9 mouse cellular contexts compared by ENCODE assay signal in the genomic region with DNA sequence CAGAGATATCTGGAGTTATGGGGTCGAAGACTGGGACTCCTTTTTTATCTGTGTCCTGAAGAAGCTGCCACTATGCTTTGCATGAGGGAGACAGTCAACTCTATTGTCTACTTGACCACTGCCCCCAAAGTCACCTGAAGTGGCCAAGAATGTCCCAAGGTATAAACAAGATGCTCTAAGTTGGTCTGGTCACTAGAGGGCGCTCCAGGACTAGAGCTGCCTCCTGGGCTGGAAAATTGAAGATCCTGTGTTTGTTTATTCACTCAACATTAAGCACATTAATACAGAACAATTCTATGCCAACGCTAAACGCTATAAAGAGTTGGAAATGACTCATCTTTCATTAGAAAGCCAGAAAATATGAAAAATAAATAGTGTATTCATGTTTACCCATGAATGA. TPM values are rescaled to one million over a fixed set of nuclear protein-coding genes. Genes with fewer than 3 reads are reported as not detected.
DNase-seq lines count a peak whose midpoint lies in the region; ATAC-seq and TF ChIP-seq lines count a peak whose summit lies in the region.
"Had no signal": no experiment of that assay in that cellular context is flagged by ENCODE, and none has a peak within 500 bp of the region (broad histone marks: within the 10 kb centered on the region; RNA-seq: fewer than 3 reads in every experiment).

No protein-coding gene starts in this region.

- CTCF ChIA-PET in Patski (lab: Charles Lee), result interaction anchor here (0.8 to 1.9 kb wide), 14 partner anchors 9 to 1424 kb away, joined by 3 to 9 read pairs (median 4); partner anchors contain the start of gene A630076J17Rik

- WGBS in forebrain, embryonic 10.5 days, result 17% methylated on average over 4 of the region's 4 CpGs
- 10% methylated on average over 4 of the region's 4 CpGs for WGBS in forebrain, embryonic 13.5 days

- intact Hi-C loops in gastrocnemius, postnatal 36 days (cut with DNase I), result loop anchor here (10.0 kb wide), 1 partner anchor 259 kb away; no protein-coding TSS in a partner anchor

- no peak for ATAC-seq in forebrain, embryonic 13.5 days
- no peak for ATAC-seq in Patski

- no peaks in the 10 kb centered on the region for H3K9me3 ChIP-seq in forebrain, embryonic 10.5 days
- no peaks in the 10 kb centered on the region for H3K9me3 ChIP-seq in forebrain, embryonic 13.5 days (replicated peaks)
- H3K9me3 ChIP-seq: lung, embryonic 15.5 days had no signal

- H3K27ac ChIP-seq in forebrain, embryonic 10.5 days, result no peak overlapping the region
- H3K27ac ChIP-seq in forebrain, embryonic 13.5 days, result no peak overlapping the region
- peak overlapping the region; percentile 43; the same call in 1 of the 2 replicates for H3K27ac ChIP-seq in layer of hippocampus, adult 2 months
- H3K27ac ChIP-seq: lung, embryonic 15.5 days had no signal

- no peak overlapping the region for H3K4me3 ChIP-seq in forebrain, embryonic 10.5 days
- H3K4me3 ChIP-seq in forebrain, embryonic 13.5 days, result no peak overlapping the region
- H3K4me3 ChIP-seq in layer of hippocampus, adult 2 months, result no peak overlapping the region
- H3K4me3 ChIP-seq: lung, embryonic 15.5 days had no signal

- peak; percentile 97 for TF ChIP-seq CTCF in Patski (IDR thresholded peaks at IDR 0.05)
- peak; percentile 99 for TF ChIP-seq CTCF in layer of hippocampus, adult 2 months (conservative IDR thresholded peaks at IDR 0.05)

- POLR2A ChIA-PET in Patski (lab: Charles Lee), result no interaction called here

- in situ Hi-C loops in Patski (cut with MboI; ENCODE audit: low pct_unique_long_range_greater_than_20kb), result no loop called here

- peaks cover 24% of the 10 kb centered on the region for H3K4me1 ChIP-seq in forebrain, embryonic 10.5 days
- peaks cover 12% of the 10 kb centered on the region; the same call in 1 of the 2 replicates for H3K4me1 ChIP-seq in forebrain, embryonic 13.5 days

- no peak overlapping the region for H3K4me2 ChIP-seq in forebrain, embryonic 13.5 days
- H3K4me2 ChIP-seq: lung, embryonic 15.5 days had no signal

- H3K27me3 ChIP-seq in forebrain, embryonic 10.5 days (ENCODE audit: poor library complexity, severe bottlenecking), result no peaks in the 10 kb centered on the region
- H3K27me3 ChIP-seq in forebrain, embryonic 13.5 days, result no peaks in the 10 kb centered on the region
- peaks cover 3% of the 10 kb centered on the region for H3K27me3 ChIP-seq in Patski
- H3K27me3 ChIP-seq: lung, embryonic 15.5 days had no signal

- no peak overlapping the region for H3K9ac ChIP-seq in forebrain, embryonic 13.5 days
- H3K9ac ChIP-seq: lung, embryonic 15.5 days had no signal

- peak; percentile 52 for DNase-seq in forebrain, embryonic 10.5 days (ENCODE audit: extremely low spot score, low spot score)
- DNase-seq in Patski (ENCODE audit: low read depth, low spot score), result peak; percentile 13
- DNase-seq in cerebellum, adult 9-11 months, result peak; percentile 62
- DNase-seq in gastrocnemius, postnatal 36 days, result peak; percentile 46 to 66
- peak; percentile 50 to 82 for DNase-seq in layer of hippocampus, adult 2 months (ENCODE audit: low spot score in 2 of 2)
- DNase-seq in lung, postnatal 36 days, result peak; percentile 87
- peak; percentile 40 for DNase-seq in spleen, adult 12 weeks (ENCODE audit: low spot score)

- no peaks in the 10 kb centered on the region for H3K36me3 ChIP-seq in forebrain, embryonic 10.5 days (replicated peaks)
- H3K36me3 ChIP-seq in forebrain, embryonic 13.5 days (ENCODE audit: poor library complexity, severe bottlenecking), result no peaks in the 10 kb centered on the region
- H3K36me3 ChIP-seq: lung, embryonic 15.5 days had no signal

RNA-seq across cellular contexts. Expression of gene Cym, which starts 15.5 kb away (rescaled TPM):
- not detected in 2 replicates for polyA plus RNA-seq in forebrain, embryonic 10.5 days (2016; fragmentation: Nextera tagmentation; extraction: Ambion mirVana)
- polyA plus RNA-seq in forebrain, embryonic 13.5 days (2015; fragmentation: Nextera tagmentation; extraction: Ambion mirVana), result 0.35 TPM in 1 of 2 replicates, not detected in the other
- polyA plus RNA-seq in Patski (2021), result not detected
- not detected for total RNA-seq in gastrocnemius, postnatal 36 days (2021)
- not detected for total RNA-seq in layer of hippocampus, adult 2 months (2021)

RNA-seq across cellular contexts. Expression of gene Kcna10, which starts 23.1 kb away (rescaled TPM):
- polyA plus RNA-seq in forebrain, embryonic 10.5 days (2016; fragmentation: Nextera tagmentation; extraction: Ambion mirVana), result not detected in 2 replicates
- not detected in 2 replicates for polyA plus RNA-seq in forebrain, embryonic 13.5 days (2015; fragmentation: Nextera tagmentation; extraction: Ambion mirVana)
- polyA plus RNA-seq in Patski (2021), result not detected
- not detected for total RNA-seq in gastrocnemius, postnatal 36 days (2021)
- not detected for total RNA-seq in layer of hippocampus, adult 2 months (2021)
- polyA plus RNA-seq: lung, embryonic 15.5 days had no signal

RNA-seq across cellular contexts. Expression of gene A630076J17Rik, which starts 24.4 kb away (rescaled TPM):
- not detected in 2 replicates for polyA plus RNA-seq in forebrain, embryonic 10.5 days (2016; fragmentation: Nextera tagmentation; extraction: Ambion mirVana)
- polyA plus RNA-seq in forebrain, embryonic 13.5 days (2015; fragmentation: Nextera tagmentation; extraction: Ambion mirVana), result not detected in 2 replicates
- not detected for polyA plus RNA-seq in Patski (2021)
- total RNA-seq in gastrocnemius, postnatal 36 days (2021), result not detected
- not detected for total RNA-seq in layer of hippocampus, adult 2 months (2021)

RNA-seq across cellular contexts. Expression of gene Prok1, which starts 33.5 kb away (rescaled TPM):
- not detected in 2 replicates for polyA plus RNA-seq in forebrain, embryonic 10.5 days (2016; fragmentation: Nextera tagmentation; extraction: Ambion mirVana)
- 0.10 TPM in 1 of 2 replicates, not detected in the other for polyA plus RNA-seq in forebrain, embryonic 13.5 days (2015; fragmentation: Nextera tagmentation; extraction: Ambion mirVana)
- polyA plus RNA-seq in Patski (2021), result not detected
- not detected for total RNA-seq in gastrocnemius, postnatal 36 days (2021)
- total RNA-seq in layer of hippocampus, adult 2 months (2021), result not detected
- polyA plus RNA-seq: lung, embryonic 15.5 days had no signal

Comparison
In these comparisons a context has a peak if more than half of its experiments do, and no peak if none do; other contexts are left out.
1. DNase-seq: peak in every context shown above with its lines; median percentile 87 in lung, postnatal 36 days; 66 in layer of hippocampus, adult 2 months; 62 in cerebellum, adult 9-11 months; 56 in gastrocnemius, postnatal 36 days; 52 in forebrain, embryonic 10.5 days; 40 in spleen, adult 12 weeks; 13 in Patski.